Mouse (Mus musculus) ovary, adult 2 months (tissue): Measurements from ENCODE around the gene Fam19a3. TPM values are rescaled to one million over a fixed set of nuclear protein-coding genes. Genes with fewer than 3 reads are reported as not detected.

Experiments
- polyA plus RNA-seq: library from polyadenylated mRNA; depleted of rRNA; stranded (reverse); fragments of >200 nt; gene quantifications from 2 replicates; pipeline ENCODE4 v1.2.3, GENCODE M21; 2012; rRNA removed

Gene Fam19a3
- 0.19 and 0.22 TPM in 2 replicates for polyA plus RNA-seq

GRCm38 (mm10) chr3:104781471-104781903 lies at the start of gene Fam19a3:
Gene Fam19a3 (minus strand): TSS chr3:104781840.

GRCm38 (mm10) chr3:104817991-104818748 lies 36.5 kb upstream of the Fam19a3 start, which contains the start of gene Mov10:
Gene Mov10 (minus strand): TSS chr3:104818563.

GRCm38 (mm10) chr3:104788075-104788474 lies 6.4 kb upstream of the Fam19a3 start, which contains the start of gene Rhoc:
Gene Rhoc (plus strand): TSS chr3:104788375.

GRCm38 (mm10) chr3:104780561-104781420 lies 849 bp downstream of the Fam19a3 start, which contains the start of gene Ppm1j:
Gene Ppm1j (plus strand): TSS chr3:104781056.

Other genes with a start within 250 kb of the Fam19a3 start
- gene Slc16a1, start 143.2 kb downstream of the Fam19a3 start, polyA plus RNA-seq = 20.3 and 30.8 TPM in 2 replicates
- gene Ppm1j, start 784 bp downstream of the Fam19a3 start, polyA plus RNA-seq = 6.4 and 7.1 TPM in 2 replicates
- 119 and 139 TPM in 2 replicates for gene Rhoc, start 6.5 kb upstream of the Fam19a3 start, polyA plus RNA-seq
- gene Mov10, start 36.7 kb upstream of the Fam19a3 start, polyA plus RNA-seq = 29.3 and 37.5 TPM in 2 replicates
- 4.7 and 5.4 TPM in 2 replicates for gene St7l, start 82.2 kb upstream of the Fam19a3 start, polyA plus RNA-seq
- 11.1 and 14.4 TPM in 2 replicates for gene Capza1, start 82.7 kb upstream of the Fam19a3 start, polyA plus RNA-seq
- gene Wnt2b, start 180.1 kb upstream of the Fam19a3 start, polyA plus RNA-seq = 23.3 and 30.6 TPM in 2 replicates